Mouse (Mus musculus): ENCODE results near the gene Dph5. TPM values are rescaled to one million over a fixed set of nuclear protein-coding genes. Genes with fewer than 3 reads are reported as not detected.
"Not testable (repeated sequence)": the region's sequence is repeated elsewhere in the genome, so short reads cannot be mapped to it uniquely, and the experiment has no call there.

Gene Dph5
- total RNA-seq, 1 experiment from 2014 or later: 35.9 TPM

DNA sequence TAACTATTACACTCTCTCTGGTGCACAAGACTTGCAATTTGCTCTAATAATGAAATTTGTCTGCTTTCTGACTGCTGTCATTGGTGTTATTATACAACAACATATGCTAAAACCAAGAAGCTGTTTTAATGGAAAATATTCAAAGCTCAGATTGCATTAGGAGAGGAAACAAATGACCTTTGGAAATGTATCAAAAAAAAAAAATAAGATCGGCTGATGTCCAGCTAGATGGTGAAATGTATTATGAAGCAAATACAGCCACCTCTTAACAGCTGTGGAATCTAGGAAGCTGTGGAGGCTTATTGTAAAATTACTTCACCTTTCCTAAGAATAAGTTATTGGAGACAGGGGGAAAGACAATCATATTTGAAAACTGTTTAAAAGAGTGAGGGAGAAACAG lies 3.6 kb upstream of the Dph5 start:
- no peak for ATAC-seq (replicated peaks; ENCODE audit: insufficient number of reproducible peaks, low FRiP score, low TSS enrichment, poor library complexity, severe bottlenecking)

DNA sequence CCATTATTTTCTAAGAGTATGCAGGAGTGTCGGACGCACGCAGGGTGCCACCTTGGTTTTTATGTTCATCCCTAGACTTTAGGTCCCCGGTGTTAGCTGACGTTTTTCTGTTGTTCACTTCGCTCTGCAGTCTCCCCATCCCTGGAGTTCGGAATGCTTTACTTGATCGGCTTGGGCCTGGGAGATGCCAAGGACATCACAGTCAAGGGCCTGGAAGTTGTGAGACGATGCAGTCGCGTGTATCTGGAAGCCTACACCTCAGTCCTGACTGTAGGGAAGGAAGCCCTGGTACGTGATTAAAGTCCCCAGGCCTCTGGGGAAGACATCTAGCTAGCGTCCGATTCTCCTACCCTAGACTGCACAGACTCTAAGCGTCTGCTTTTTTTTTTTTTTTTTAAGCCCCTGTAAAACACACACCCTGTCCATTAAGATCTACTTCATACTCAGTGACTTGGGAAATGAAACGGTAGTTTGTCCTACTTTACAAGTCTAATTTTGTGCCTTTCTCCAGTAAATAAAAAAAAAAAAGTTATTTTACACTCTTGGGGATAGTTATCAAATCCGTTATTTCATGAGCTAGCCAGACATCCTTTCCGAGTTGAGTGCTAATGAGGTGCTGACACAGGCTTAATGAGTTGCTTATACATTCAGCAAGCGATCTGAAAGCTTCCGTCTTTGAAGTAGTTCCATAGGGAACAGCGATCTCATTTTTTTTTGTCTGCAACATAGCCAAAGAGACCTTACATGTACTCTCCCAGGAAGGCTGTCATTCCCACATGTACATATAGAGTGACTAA lies 871 bp downstream of the Dph5 start:
- ATAC-seq (replicated peaks; ENCODE audit: insufficient number of reproducible peaks, low FRiP score, low TSS enrichment, poor library complexity, severe bottlenecking): peak; percentile 14; the same call in 1 of the 2 replicates

DNA sequence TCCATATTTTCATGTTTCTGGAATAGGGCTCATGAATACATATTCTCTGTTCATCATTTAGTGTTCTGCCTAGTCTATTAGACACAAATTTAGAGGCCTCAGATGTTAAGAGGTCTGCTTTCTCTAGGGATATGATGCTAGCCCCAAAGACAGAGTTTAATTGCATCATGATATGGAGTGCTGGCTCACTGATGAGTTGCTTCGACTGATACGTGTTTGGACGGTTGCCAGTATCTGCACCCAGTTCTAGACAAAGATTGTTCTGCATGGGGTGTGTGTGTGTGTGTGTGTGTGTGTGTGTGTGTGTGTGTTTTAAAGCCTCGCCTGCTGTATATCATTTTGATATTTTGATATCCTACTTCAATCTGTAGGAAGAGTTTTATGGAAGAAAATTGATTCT lies 4.7 kb downstream of the Dph5 start:
- no peak for ATAC-seq (replicated peaks; ENCODE audit: insufficient number of reproducible peaks, low FRiP score, low TSS enrichment, poor library complexity, severe bottlenecking)

DNA sequence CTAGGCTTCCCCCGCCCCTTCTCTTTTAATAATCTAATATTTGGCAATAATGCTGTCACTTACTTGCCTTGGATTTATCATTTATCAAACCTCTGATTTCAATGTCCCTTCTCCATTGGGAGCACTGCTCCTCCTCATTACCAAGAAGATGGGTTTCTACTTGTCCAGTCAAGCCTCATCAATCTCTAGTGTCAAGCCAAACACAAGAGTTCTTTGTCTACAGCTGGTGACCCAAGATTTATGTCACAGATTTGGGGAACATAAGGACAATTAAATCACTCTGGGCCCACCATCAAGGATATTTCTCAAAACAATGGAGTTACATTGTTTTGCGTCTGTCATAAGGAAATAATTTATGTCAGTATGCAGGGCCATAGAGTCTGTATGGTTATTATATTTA lies 5.5 kb downstream of the Dph5 start:
- ATAC-seq (replicated peaks; ENCODE audit: insufficient number of reproducible peaks, low FRiP score, low TSS enrichment, poor library complexity, severe bottlenecking): no peak

DNA sequence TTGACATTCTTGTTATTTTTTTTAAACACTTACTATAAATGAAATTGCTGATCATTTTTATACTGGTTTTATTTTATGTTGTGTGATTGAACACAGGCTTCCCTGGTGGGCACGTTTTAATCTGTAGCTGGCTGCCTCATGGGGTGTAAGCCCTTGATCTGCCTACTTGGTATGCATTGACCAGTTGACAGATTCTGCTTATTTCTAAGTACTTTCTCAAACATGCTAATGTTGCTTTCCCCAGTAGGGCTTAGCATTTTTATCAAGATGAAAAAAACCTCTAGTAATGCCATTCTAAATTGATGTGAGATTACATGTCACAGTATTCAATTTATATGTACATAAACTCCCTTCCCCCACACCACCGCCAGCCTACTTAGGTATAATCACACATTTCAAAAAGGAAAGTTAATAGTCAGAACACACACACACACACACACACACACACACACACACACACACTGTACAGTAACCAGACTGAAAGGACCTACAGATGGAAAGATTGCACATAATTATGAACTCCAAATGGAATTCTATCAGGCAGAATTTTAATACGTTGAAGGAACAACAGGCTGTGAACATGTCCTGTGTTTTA lies 10.8 kb downstream of the Dph5 start:
- ATAC-seq (replicated peaks; ENCODE audit: insufficient number of reproducible peaks, low FRiP score, low TSS enrichment, poor library complexity, severe bottlenecking): no peak

DNA sequence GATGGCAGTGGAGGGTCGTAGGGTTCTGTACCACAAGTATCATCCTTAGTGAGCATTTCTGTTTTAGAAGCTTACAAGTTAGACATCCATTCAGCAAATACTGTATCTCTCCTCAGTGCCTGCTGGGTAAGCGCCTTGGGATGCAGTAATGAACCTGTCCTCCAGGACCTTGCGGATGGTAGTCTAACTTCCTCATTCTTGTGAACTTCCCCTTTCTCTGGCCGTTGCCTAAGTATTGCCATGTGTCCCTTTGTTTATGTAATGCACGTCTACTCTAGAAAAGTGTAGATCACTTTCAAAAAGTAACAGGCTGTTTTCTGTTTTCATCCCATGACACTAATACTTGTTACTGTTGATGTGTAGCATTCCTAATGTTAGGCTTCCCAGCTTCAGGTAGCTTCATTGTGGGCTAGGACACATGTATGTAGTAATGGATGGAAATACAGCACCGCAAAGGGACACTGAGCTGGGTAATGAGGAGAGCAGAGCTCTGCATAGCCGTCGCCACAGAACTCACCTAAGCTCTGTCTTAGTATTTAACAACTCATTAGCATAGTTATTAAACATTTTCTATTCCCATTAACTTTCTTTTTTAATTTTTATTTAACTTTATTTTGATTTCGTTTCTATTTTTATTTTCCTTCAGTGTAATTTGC lies 14.8 kb downstream of the Dph5 start:
- ATAC-seq (replicated peaks; ENCODE audit: insufficient number of reproducible peaks, low FRiP score, low TSS enrichment, poor library complexity, severe bottlenecking): peak; percentile 97

DNA sequence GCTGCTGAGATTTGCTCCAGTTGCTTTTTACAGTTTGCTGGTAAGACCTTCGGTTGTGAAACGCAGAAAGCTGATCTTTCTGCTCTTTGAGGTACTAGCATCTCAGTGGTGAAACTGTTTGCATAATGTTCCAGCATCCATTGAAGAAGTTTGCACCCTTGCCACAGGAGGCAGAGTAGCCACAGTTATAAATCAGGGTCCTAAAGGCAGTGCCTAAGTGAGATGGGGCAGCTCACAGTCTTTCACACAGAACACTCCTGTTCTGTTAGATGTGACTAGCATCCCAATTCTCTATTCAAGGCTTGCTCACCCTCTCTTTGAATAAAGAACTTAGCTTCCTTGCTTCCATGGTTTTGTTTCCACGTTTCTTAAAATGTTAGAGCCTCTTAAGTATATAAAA lies 17.4 kb downstream of the Dph5 start:
- no peak for ATAC-seq (replicated peaks; ENCODE audit: insufficient number of reproducible peaks, low FRiP score, low TSS enrichment, poor library complexity, severe bottlenecking)

DNA sequence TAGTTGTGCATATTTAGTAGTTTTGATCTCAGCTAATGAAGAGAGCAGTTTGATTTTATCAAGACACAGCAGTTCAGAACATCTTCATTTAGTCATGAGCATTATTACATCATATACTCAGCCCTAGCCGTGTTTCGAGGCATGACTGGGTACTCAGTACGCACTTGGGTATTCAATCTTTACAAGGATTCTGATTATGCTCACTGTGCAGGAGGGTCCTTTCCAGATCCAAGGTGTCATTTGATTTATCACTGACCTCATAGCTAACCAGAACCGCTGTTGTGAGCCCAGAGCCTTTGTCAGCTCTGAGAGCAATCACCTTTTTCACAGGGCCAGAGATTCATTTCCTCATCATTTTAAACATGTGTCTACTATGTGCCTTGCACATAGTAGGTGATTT lies 17.9 kb downstream of the Dph5 start:
- no peak for ATAC-seq (replicated peaks; ENCODE audit: insufficient number of reproducible peaks, low FRiP score, low TSS enrichment, poor library complexity, severe bottlenecking)

DNA sequence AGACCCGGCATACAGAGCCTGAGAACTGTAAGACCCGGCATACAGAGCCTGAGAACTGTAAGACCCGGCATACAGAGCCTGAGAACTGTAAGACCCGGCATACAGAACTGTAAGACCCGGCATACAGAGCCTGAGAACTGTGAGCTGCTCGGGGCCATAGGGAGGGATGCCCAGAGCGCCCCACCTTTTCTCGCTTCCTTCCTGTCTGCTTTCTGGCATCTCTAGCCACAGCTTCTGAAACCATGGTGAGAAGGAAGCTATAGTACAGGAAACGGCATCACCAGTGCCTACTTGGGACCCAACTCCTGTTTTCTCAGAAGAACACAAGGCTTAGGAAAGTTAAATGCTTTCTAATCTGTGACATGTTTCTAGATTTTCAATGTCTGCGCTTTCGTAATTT lies 19.8 kb downstream of the Dph5 start:
- not testable (repeated sequence) for ATAC-seq (replicated peaks; ENCODE audit: insufficient number of reproducible peaks, low FRiP score, low TSS enrichment, poor library complexity, severe bottlenecking)

DNA sequence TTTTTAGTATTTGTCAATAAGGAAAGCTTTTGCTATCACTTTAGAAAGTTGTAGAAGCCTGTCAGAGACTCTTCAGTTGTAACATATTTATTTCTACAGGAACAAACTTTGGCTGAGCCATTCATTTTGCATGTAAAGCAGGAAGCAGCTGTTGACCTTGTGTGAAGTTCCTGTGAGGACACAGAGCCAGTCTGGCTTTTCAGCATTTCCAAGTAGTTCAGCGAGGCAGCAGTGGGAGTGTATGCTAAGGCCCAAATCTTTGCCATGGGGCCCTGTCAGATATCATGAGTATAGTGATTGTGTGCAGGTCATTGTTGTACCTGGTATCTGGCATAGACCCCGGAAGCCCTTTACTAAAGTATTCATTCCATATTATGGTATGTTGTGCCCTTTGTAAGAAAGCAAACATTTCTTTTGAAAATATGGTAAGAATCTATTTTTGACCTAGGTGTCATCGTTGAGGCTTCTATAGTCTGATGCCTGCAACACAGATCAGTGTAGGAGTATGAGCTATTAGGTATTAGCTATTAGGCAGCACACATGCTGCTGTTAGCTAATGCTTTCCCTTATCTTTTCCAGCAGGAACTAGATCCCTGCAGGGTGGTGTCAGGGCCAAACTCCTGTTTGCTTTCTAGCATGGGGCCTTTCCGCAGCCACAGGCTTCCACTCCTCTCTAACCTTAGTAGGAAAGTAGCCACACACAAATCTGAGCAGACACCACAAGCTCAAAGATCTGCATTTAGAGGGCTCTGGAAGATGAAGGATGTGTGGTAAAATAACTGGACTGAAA lies 37.0 kb downstream of the Dph5 start:
- no peak for ATAC-seq (replicated peaks; ENCODE audit: insufficient number of reproducible peaks, low FRiP score, low TSS enrichment, poor library complexity, severe bottlenecking)

DNA sequence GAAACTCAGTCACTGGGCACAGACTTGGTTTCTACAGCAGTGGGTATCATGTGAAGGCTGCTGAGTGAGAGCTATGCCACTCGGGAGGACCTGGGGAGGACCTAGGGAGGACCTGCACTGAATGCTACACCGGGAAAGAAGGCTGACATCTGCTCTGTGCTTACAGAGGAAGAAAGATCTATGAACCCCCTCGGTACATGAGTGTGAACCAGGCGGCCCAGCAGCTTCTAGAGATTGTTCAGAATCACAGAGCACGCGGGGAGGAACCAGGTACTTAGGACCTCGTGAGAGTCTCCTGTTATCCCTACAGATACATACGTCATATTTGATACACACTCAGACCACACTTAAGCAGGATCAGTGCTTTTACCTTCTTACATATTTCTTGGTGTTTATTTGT lies 38.9 kb downstream of the Dph5 start:
- no peak for ATAC-seq (replicated peaks; ENCODE audit: insufficient number of reproducible peaks, low FRiP score, low TSS enrichment, poor library complexity, severe bottlenecking)

DNA sequence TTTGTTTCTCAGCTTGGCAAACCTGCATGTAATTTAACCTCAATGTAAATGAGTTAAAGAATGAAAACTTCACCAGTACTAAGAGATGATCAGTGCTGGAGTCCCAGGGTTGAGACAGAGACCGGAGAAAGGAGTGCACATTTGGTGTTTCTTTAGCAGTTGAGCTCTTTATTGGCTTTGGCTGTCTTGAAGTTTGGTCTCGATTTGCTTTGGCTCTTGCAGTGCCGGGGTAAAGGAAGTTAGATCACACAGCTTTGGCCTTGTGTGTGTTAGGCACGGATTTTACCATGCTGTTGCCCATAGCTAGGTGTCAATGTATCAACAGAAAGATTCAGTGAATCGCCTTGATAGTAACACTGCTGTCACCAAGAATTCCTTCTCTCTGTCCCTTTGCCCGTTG lies 44.1 kb downstream of the Dph5 start:
- ATAC-seq (replicated peaks; ENCODE audit: insufficient number of reproducible peaks, low FRiP score, low TSS enrichment, poor library complexity, severe bottlenecking): no peak

DNA sequence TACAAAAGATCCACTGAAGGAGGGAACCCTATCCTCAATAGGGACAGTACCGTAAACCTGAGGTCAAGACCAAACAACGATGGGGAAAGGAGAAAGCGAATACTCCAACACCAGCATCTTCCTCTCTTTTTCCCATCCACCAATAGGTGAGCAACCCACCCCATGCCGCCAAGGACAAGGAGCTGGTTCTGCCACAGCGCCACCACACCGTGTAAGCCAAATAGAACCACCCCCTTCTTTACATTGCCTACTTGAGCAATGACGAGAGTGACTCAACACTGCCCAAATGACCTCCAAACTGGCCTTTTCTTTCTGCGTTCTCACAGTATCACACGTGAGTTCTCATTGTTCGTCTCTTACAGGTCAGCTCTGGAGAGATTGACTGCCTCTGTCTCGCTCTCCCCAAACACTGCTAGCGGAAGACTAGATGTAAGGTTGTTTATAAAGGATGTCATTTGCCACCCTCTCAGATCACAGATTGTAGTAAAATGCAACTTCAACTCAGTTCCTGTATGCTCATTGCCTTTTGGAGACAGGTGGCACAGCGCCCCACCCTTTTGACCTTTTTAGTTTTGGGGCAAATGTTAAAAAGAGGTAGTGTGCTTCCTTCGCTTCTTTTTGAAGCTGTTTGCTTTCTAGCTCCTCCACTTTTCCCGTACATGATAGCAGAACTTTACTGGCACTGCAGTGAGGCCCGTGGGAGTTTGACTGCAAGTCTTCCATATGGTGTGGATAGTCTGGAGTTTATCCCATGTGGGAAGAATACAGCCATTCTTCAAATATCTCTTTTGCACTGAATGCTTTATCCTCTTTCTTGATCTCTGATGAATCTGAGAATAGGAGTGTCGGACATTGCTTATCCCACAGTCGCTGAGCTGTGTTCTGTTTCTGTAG lies 45.9 kb downstream of the Dph5 start:
- no peak for ATAC-seq (replicated peaks; ENCODE audit: insufficient number of reproducible peaks, low FRiP score, low TSS enrichment, poor library complexity, severe bottlenecking)

DNA sequence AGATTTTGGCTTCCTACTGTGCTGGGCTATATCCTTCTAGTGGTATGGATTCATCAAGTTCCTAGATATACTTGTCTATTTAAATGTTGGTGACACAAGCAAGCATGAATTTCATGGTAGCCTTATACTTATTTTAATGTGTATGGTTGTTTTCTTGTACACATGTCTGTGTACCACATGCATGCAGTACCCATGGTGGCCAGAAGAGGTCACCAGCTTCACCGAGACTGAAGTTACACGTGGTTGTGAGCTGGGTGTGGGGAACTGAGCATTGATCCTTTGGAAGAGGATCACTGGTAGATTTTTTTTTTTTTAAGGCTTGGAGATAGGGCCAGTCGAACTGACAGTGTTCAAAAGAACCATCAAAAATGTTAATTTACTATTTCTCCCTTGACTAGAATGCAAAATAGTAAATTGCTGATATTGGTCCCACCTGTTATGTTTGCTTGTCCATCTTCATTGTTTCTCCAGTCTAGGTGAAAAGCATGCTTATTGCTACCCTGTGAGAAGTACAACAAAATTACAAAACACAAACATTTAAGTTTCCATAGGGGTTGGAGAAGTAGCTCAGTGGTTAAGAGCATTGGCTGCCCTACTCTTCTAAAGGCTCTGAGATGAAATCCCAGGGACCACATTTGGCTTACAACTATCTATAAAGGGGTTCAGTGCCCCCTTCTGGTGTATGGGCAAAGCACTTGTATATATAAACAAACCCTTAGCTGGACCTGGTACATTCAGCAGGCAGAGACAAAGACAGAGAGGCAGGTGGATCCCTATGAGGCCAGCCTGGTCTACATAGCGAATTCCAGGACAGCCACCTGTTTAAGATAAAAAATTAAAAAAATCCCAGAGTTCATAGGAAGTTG lies 49.3 kb downstream of the Dph5 start:
- ATAC-seq (replicated peaks; ENCODE audit: insufficient number of reproducible peaks, low FRiP score, low TSS enrichment, poor library complexity, severe bottlenecking): peak; percentile 82

DNA sequence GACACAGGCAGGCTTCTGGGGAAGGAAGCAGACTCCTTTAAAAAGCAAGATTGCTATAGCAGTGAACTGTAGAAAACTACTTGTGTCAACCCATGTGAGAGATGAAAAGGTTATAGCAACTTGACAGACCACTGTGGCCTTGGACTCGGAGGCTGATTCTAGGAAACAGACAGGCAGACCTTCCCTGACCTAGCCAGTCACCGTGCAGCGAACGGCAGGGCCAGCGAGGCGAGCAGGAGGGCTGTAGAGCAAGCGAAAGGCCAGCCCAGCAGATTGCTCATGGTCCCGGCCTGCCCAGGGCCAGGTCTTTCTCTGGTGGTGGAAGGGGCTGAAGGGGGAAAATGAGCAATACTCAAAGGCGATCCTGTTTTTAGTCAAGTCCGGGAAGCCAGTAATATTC lies 50.2 kb downstream of the Dph5 start:
- ATAC-seq (replicated peaks; ENCODE audit: insufficient number of reproducible peaks, low FRiP score, low TSS enrichment, poor library complexity, severe bottlenecking): no peak

DNA sequence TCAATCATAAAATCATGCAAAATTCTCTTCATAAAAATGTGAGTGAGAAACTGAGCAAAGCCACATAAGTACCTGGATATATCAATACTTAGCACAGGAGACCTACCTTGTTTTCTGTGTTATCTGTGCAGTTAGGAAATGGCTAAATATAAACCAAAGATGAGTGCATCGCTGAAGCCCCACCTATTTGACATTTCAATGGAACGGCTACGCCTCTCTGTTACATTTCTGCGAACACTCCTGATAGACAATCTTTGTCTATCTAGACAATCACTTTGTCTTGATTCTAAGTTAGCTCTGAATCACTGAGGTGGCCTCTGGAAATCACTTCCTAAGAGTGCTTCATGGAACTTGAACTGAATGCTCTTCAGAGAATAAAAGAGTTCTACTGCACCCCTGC lies 52.9 kb downstream of the Dph5 start:
- no peak for ATAC-seq (replicated peaks; ENCODE audit: insufficient number of reproducible peaks, low FRiP score, low TSS enrichment, poor library complexity, severe bottlenecking)

DNA sequence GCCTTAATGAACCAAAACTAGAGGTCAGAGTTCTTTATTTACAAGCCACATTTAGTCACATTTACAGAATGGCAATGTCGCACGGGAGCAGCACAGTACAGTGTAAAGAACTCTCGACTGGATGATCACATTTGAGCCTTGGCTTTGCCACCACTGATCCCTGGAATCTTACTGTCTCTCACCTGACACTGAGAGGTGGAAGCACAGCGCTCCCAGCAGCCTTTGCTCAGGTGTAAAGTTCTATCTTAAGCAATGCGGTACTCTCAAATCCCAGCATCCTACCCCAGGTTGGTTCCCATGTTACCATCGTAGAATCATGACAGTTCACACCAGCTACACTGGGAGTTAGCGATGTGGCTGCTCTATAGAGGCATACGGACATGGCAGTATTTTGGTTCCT lies 53.8 kb downstream of the Dph5 start:
- no peak for ATAC-seq (replicated peaks; ENCODE audit: insufficient number of reproducible peaks, low FRiP score, low TSS enrichment, poor library complexity, severe bottlenecking)

DNA sequence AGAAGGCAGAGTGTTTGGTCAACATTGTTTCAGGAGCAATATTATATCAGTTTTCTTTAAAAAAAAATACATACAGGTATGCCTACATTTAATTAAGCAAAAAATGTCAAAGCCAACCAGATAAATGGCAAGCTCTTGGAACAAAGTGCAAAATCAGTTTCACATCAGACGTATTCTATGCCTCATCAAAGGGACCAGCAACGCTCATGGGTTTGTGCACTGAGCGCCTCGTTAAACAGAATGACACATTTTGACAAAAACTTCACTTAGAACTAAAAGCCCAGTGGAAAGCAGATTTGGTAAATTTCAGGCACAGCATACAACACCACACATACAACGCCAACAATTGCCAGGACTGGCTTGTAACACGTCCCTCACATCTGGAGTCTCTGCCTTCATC lies 56.7 kb downstream of the Dph5 start:
- no peak for ATAC-seq (replicated peaks; ENCODE audit: insufficient number of reproducible peaks, low FRiP score, low TSS enrichment, poor library complexity, severe bottlenecking)

All from monocyte, adult 5-6 weeks (primary cell).